Mouse (Mus musculus): ENCODE measurements around the gene Minpp1. TPM values are rescaled to one million over a fixed set of nuclear protein-coding genes. Genes with fewer than 3 reads are reported as not detected.

Gene Minpp1
- total and polyA plus RNA-seq, 3 experiments = 176 to 256 TPM; not detected in 1

- TF ChIP-seq POLR2AphosphoS5 (IDR thresholded peaks at IDR 0.05; ENCODE audit: borderline replicate concordance, low read depth, low read length) = no peak
- 0 out of 2 replicates have a peak, but pooled peaks have one; percentile 26 for TF ChIP-seq MAZ (IDR thresholded peaks at IDR 0.05; ENCODE audit: low read depth, low read length)
- no peak for TF ChIP-seq UBTF (IDR thresholded peaks at IDR 0.05; ENCODE audit: borderline replicate concordance, insufficient read depth, low read depth, low read length)
- no peak for TF ChIP-seq ZNF384 (IDR thresholded peaks at IDR 0.05; ENCODE audit: low read depth, low read length)
- no peak for TF ChIP-seq ZKSCAN1 (IDR thresholded peaks at IDR 0.05; ENCODE audit: low read depth, low read length)
- peak; percentile 98 for TF ChIP-seq SIN3A (IDR thresholded peaks at IDR 0.05; ENCODE audit: low read length)
These were observed 5.3 kb upstream of the Minpp1 start (continued) for GRCm38 (mm10) chr19:32480255-32480654.

DNA sequence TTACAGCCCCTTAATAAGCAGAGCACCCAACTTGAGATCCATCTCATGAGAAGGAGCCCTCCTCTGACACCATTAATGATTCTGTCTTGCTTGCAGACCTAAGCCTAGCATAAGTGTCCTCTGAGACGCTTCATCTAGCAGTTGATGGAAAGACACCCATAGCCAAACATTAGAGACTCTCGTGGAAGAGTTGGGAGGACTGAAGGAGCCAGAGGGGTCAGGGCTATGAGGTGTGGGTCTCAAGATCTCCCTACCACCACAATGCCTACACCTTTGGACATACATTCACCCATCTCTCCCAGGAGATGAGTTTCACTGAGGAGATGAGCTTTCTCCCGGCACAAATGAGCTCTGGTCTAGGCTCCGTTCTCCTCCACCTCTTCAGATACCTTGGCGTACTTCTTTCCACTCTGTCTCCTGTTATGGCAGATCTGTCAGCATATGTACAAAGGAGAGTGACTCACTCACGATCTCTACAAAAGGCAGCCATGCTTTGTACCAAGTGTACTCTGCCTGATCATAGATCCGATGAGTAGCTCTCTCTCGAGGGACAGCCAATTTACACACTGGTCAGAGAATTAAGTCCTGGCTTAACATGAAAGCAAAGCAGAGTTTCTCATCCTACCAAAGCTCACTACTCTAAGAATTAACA lies 4.7 kb upstream of the Minpp1 start:
- H3K27ac ChIP-seq (ENCODE audit: control insufficient read depth, low read depth, low read length) = peak overlapping the region; percentile 90
- H3K9ac ChIP-seq (ENCODE audit: control insufficient read depth, low read depth, low read length, poor library complexity, severe bottlenecking) = peak overlapping the region; percentile 61
- peak overlapping the region; percentile 27 to 43 for H3K4me3 ChIP-seq (ENCODE audit: control insufficient read depth in 1 of 2, insufficient read depth in 1 of 2, low read depth in 2 of 2, low read length in 2 of 2)
- H3K27me3 ChIP-seq (ENCODE audit: control insufficient read depth in 1 of 2, insufficient read depth in 2 of 2, low read length in 2 of 2) = no peaks in the 10 kb centered on the region
- peaks cover 11% of the 10 kb centered on the region for H3K79me2 ChIP-seq (ENCODE audit: control insufficient read depth, insufficient read depth, low read length, poor library complexity)
- H3K36me3 ChIP-seq (ENCODE audit: control insufficient read depth in 1 of 2, insufficient read depth in 2 of 2, low read length in 2 of 2) = peaks cover 0 to 62% of the 10 kb centered on the region in 2 experiments; a peak in 2 of 4 replicates
- peak; percentile 76 for DNase-seq (ENCODE audit: low read depth, low spot score)
- TF ChIP-seq MAFK (IDR thresholded peaks at IDR 0.05; ENCODE audit: borderline replicate concordance, low read depth, low read length) (no peak), MYB (IDR thresholded peaks at IDR 0.05; ENCODE audit: low read depth, low read length) (no peak), TBP (IDR thresholded peaks at IDR 0.05; ENCODE audit: low read depth, low read length) (peak; percentile 8; the same call in 1 of the 2 replicates), ELF1 (IDR thresholded peaks at IDR 0.05; ENCODE audit: low read depth, low read length) (no peak), GABPA (IDR thresholded peaks at IDR 0.05; ENCODE audit: low read depth, low read length) (no peak), MAX (IDR thresholded peaks at IDR 0.05; ENCODE audit: low read length) (0 out of 2 replicates have a peak, but pooled peaks have one; percentile 6), KAT2A (conservative IDR thresholded peaks at IDR 0.05; ENCODE audit: low read depth, low read length) (no peak), GATA1 (IDR thresholded peaks at IDR 0.05; ENCODE audit: low read depth, low read length) (no peak), EP300 (IDR thresholded peaks at IDR 0.05; ENCODE audit: low read depth in 1 of 2, low read length in 2 of 2) (no peak), MYC (IDR thresholded peaks at IDR 0.05; ENCODE audit: low read depth, low read length) (peak; percentile 16; the same call in 1 of the 2 replicates), POLR2AphosphoS2 (IDR thresholded peaks at IDR 0.05; ENCODE audit: low read length) (no peak; the same call in 1 of the 2 replicates), ZC3H11A (IDR thresholded peaks at IDR 0.05; ENCODE audit: low read depth, low read length) (no peak), CHD2 (IDR thresholded peaks at IDR 0.05; ENCODE audit: low read length) (no peak), ETS1 (IDR thresholded peaks at IDR 0.05; ENCODE audit: low read depth, low read length) (no peak), ZKSCAN1 (IDR thresholded peaks at IDR 0.05; ENCODE audit: low read depth, low read length) (no peak), E2F4 (IDR thresholded peaks at IDR 0.05; ENCODE audit: borderline replicate concordance, low read depth, low read length) (no peak), JUND (IDR thresholded peaks at IDR 0.05; ENCODE audit: low read depth, low read length) (no peak), RAD21 (IDR thresholded peaks at IDR 0.05; ENCODE audit: low read depth, low read length) (no peak), HCFC1 (IDR thresholded peaks at IDR 0.05; ENCODE audit: low read depth, low read length) (no peak), MXI1 (IDR thresholded peaks at IDR 0.05; ENCODE audit: low read depth, low read length) (peak; percentile 46), MAZ (IDR thresholded peaks at IDR 0.05; ENCODE audit: low read depth, low read length) (0 out of 2 replicates have a peak, but pooled peaks have one; percentile 10), MEF2A (IDR thresholded peaks at IDR 0.05; ENCODE audit: extremely low read depth, insufficient replicate concordance, low read depth, low read length, poor library complexity, severe bottlenecking) (no peak), USF2 (IDR thresholded peaks at IDR 0.05; ENCODE audit: borderline replicate concordance in 1 of 2, insufficient read depth in 1 of 2, low read depth in 1 of 2, low read length in 2 of 2) (no peak), NRF1 (IDR thresholded peaks at IDR 0.05; ENCODE audit: insufficient read depth, low read depth, low read length, poor library complexity, severe bottlenecking) (no peak), USF1 (IDR thresholded peaks at IDR 0.05; ENCODE audit: low read depth, low read length) (no peak), TAL1 (IDR thresholded peaks at IDR 0.05; ENCODE audit: low read length) (no peak), RCOR1 (IDR thresholded peaks at IDR 0.05; ENCODE audit: low read depth, low read length) (no peak), SIN3A (IDR thresholded peaks at IDR 0.05; ENCODE audit: low read length) (no peak), UBTF (IDR thresholded peaks at IDR 0.05; ENCODE audit: borderline replicate concordance, insufficient read depth, low read depth, low read length) (no peak), SMC3 (IDR thresholded peaks at IDR 0.05; ENCODE audit: low read depth, low read length) (no peak)
- peaks cover 29 to 51% of the 10 kb centered on the region in 2 experiments for H3K4me1 ChIP-seq (ENCODE audit: control insufficient read depth in 1 of 2, insufficient read depth in 2 of 2, low read length in 2 of 2)
- no peaks in the 10 kb centered on the region for H3K9me3 ChIP-seq (replicated peaks; ENCODE audit: insufficient read depth, low read length)

Data from MEL (cell line).